Mouse (Mus musculus) erythroblast, embryonic 14.5 days (primary cell): ENCODE measurements around the gene Aplp1. TPM values are rescaled to one million over a fixed set of nuclear protein-coding genes. Genes with fewer than 3 reads are reported as not detected.

ENCODE experiments used
- H3K27me3 ChIP-seq: 2 replicates; pipeline ENCODE4 v1.6.1; 2012; ENCODE audit warnings: inconsistent platforms; ENCODE audit not compliant: control insufficient read depth
- H3K36me3 ChIP-seq: 2 replicates; pipeline ENCODE4 v1.6.1; 2012; ENCODE audit warnings: mild to moderate bottlenecking, inconsistent platforms; ENCODE audit not compliant: control insufficient read depth
- H3K4me1 ChIP-seq: 2 replicates; pipeline ENCODE4 v1.6.1; 2012; ENCODE audit warnings: inconsistent platforms; ENCODE audit not compliant: control insufficient read depth
- H3K4me3 ChIP-seq: replicated peaks from 2 replicates; pipeline ENCODE3; 2012; ENCODE audit warnings: moderate library complexity, mild to moderate bottlenecking, inconsistent platforms
- H3K9me3 ChIP-seq: 2 replicates; pipeline ENCODE4 v1.6.1; 2012; ENCODE audit warnings: low read length, inconsistent platforms, mixed read lengths; ENCODE audit not compliant: control insufficient read depth
- GATA1 ChIP-seq: IDR thresholded peaks from 2 replicates; pipeline ENCODE4 v1.6.1; 2012; ENCODE audit warnings: low read length, inconsistent platforms, mixed read lengths
- TAL1 ChIP-seq: IDR thresholded peaks from 3 replicates; pipeline ENCODE4 v1.6.1; 2012; ENCODE audit warnings: low read length, inconsistent platforms, mixed read lengths
- polyA plus RNA-seq: library from polyadenylated mRNA; stranded (reverse); fragments of >175 nt; gene quantifications from 2 replicates; pipeline ENCODE4 v1.2.3, GENCODE M21; 2012

Aplp1 gene
- polyA plus RNA-seq, 1 experiment, result 0.33 TPM

DNA sequence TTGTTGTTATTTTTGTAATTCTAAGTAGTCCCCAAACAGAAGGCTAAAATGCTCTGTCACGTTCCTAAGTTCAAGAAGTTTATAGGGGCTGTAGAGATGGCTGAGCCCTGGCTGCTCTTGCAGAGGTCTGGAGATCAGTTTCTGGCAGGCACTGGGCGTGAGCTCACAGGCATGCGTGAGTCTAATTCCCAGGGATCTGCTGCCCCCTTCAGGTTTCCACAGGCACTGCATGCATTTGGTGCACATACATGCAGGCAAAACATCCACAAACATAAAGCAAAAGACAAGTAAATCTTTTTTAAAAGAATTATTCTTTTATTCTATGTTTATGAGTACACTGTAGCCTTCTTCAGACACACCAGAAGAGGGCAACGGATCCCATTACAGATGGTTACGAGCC is 27.1 kb upstream of the Aplp1 start:
- Histone ChIP-seq H3K27me3 (peaks cover 10% of the 10 kb centered on the region), H3K9me3 (no peaks in the 10 kb centered on the region), H3K4me1 (no peaks in the 10 kb centered on the region), H3K4me3 (no peak overlapping the region), H3K36me3 (no peaks in the 10 kb centered on the region)
- TF ChIP-seq GATA1 (no peak), TAL1 (no peak)

DNA sequence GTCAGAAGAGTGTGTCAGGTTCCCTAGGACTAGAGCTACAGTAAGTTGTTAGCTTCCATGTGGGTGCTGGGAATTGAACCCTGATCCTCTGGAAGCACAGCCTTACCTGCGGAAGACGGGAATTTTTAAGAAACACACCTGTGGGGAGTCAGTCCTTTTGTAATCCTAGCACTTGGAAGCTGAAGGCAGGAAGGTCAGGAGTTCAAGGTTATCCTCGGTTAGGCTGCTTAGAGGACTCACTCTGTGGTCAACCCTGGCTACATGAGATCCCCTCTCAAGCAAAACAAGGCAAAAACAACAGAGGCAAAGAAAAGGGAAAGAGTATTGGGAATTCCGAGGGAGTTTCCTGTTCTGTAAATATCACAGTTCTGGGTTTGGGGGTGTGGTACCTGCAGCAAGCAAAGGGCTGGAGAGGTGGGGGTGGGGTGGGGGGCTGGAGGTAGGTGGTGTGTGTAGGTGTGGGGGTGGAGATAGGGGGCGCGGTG is 19.5 kb upstream of the Aplp1 start:
- Histone ChIP-seq H3K4me1 (no peaks in the 10 kb centered on the region), H3K9me3 (no peaks in the 10 kb centered on the region), H3K27me3 (peaks cover 62% of the 10 kb centered on the region), H3K36me3 (no peaks in the 10 kb centered on the region), H3K4me3 (no peak overlapping the region)
- no peak for TF ChIP-seq GATA1
- TF ChIP-seq TAL1, result no peak

DNA sequence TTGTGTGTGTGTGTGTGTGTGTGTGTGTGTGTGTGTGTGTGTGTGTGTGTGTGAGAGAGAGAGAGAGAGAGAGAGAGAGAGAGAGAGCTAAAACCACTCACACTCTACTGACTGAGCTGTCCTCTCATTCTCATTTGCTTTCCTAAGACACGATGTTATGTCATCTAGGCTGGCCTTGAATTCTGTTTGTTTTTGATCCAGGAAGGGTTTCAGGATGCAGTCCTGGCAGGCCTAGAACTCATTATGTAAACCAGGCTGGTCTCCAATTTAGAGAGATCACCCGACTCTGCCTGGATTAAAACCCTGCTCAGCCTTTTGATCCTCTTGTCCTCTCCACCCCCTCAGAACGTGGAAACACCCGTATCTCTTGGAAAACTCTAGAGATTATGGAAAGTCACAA is 18.7 kb upstream of the Aplp1 start:
- Histone ChIP-seq H3K36me3 (no peaks in the 10 kb centered on the region), H3K27me3 (peaks cover 69% of the 10 kb centered on the region), H3K4me3 (no peak overlapping the region), H3K9me3 (no peaks in the 10 kb centered on the region), H3K4me1 (no peaks in the 10 kb centered on the region)
- TF ChIP-seq TAL1, result no peak
- TF ChIP-seq GATA1, result no peak

DNA sequence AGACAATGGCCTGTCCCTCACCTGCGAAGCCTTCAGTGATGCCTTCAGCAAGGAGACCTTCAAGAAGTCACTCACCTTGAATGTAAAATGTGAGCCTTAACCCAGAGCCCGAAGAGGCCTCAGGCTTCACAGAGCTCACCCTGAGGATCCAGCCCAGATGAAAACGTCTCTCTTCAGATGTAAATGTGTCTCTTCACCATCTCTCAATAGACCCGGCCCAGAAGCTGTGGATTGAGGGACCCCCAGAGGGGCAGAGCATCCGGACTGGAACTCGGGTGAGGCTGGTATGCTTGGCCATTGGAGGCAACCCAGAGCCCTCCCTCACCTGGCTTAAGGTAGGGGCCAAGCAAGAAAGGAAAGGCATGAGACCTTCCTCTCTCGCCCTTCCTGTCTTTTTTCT is 18.2 kb upstream of the Aplp1 start:
- H3K36me3 ChIP-seq, result no peaks in the 10 kb centered on the region
- H3K27me3 ChIP-seq, result peaks cover 71% of the 10 kb centered on the region
- H3K9me3 ChIP-seq, result no peaks in the 10 kb centered on the region
- H3K4me1 ChIP-seq, result no peaks in the 10 kb centered on the region
- H3K4me3 ChIP-seq, result no peak overlapping the region
- TF ChIP-seq TAL1 (no peak), GATA1 (no peak)

DNA sequence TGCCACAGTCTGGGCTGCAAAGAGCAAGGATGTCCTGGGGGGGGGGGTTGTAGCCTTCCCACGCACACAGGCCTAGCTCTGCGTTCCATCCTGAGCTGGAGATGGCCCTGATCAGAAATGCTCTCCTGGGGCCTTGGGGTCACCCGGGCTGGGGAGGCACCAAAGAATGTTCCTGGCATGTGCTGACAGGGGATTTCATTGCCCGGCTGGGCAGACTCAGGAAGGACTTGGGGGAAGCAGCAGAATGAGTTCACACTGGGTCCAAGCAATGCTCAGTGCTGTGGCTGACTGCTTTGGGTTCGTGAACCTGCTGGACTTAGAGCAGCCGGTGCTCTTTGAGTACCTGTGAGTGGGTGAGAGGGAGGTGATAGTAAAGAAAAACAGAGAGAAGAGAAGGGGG is 14.1 kb upstream of the Aplp1 start:
- H3K4me1 ChIP-seq, result no peaks in the 10 kb centered on the region
- H3K36me3 ChIP-seq, result no peaks in the 10 kb centered on the region
- peaks cover 76% of the 10 kb centered on the region for H3K27me3 ChIP-seq
- H3K4me3 ChIP-seq, result no peak overlapping the region
- TF ChIP-seq TAL1 (no peak), GATA1 (no peak)
- H3K9me3 ChIP-seq, result no peaks in the 10 kb centered on the region

DNA sequence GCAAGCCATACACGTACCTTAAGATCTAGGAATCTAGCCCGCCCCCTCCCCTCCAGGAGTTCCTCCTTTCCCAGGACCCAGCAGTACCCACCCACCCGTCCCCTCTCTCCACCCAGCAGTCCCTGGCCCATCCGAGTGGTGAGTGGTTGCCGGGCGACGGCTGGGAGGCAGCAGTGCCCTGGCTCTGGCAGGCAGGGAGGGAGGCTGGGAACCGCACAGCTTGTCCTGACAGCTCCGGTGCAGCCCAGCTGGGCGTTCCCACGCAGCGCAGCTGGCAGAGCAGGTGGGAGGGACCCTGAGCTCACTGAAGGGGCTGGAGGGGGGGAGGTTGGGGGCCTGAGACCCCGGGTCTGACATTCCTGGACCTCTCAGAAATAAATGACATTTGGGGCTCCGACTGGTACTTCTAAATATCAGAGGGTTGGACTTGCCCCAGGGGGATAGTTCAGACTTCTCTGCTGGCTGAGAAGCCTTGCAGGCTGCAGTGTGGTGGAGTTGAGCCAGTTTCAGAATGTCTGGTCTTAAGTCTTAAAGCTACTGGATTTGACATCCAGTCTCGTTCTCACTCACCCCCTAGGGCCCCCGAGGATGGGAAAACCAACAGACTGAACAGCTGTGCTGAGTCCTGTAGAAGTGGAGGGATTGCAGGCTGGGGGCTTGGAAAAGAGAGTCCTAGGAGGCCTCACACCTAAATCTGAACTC is 12.4 kb upstream of the Aplp1 start, which contains the start of the genes Kirrel2 and Nphs1:
Gene Kirrel2, minus strand, starts transcription at position 62 of the 702 bp plus-strand sequence.
Gene Nphs1, plus strand, starts transcription at position 687 of the 702 bp plus-strand sequence.
- Histone ChIP-seq H3K27me3 (peaks cover 85% of the 10 kb centered on the region), H3K4me1 (peaks cover 10% of the 10 kb centered on the region), H3K36me3 (no peaks in the 10 kb centered on the region), H3K4me3 (no peak within 1 kb of the TSS), H3K9me3 (no peaks in the 10 kb centered on the region)
- no peak for TF ChIP-seq GATA1
- TF ChIP-seq TAL1, result no peak

DNA sequence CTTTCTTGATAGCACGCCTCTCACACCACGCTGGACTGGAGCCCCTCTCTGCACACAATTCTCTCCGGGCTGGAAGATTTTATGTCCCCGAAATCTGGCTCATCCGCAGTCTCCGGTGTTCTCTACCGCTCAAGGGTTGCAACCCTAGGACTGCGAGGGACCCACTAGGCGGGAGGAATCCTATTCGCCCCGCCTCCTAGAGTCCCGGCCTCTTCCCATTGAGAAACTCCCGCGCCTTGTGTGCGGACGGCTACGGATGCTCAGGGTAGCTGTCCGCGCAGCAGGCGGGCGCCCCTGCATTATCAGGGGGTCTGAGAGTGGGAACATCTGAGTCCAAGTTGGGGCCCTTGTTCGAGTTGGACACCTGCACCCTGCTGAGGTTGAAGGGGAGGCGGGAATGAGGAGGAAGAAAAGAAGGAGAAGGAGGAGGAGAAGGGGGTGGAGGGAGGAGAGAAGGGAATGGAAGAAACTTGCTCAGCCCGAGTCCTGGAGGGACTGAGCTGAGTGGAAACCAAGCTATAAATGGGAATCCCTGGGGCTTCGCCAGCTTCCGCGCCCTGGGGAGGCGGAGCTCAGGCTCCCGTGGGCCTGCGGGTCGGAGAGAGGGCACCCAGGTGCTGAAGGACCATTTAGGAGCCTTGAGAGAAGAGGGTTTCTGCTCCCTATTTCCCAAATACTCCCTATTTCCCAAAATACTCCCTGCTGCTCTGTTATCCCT is 11.7 kb upstream of the Aplp1 start:
- H3K9me3 ChIP-seq, result no peaks in the 10 kb centered on the region
- H3K4me3 ChIP-seq, result no peak overlapping the region
- peaks cover 86% of the 10 kb centered on the region for H3K27me3 ChIP-seq
- peaks cover 10% of the 10 kb centered on the region for H3K4me1 ChIP-seq
- no peaks in the 10 kb centered on the region for H3K36me3 ChIP-seq
- no peak for TF ChIP-seq GATA1
- no peak for TF ChIP-seq TAL1

DNA sequence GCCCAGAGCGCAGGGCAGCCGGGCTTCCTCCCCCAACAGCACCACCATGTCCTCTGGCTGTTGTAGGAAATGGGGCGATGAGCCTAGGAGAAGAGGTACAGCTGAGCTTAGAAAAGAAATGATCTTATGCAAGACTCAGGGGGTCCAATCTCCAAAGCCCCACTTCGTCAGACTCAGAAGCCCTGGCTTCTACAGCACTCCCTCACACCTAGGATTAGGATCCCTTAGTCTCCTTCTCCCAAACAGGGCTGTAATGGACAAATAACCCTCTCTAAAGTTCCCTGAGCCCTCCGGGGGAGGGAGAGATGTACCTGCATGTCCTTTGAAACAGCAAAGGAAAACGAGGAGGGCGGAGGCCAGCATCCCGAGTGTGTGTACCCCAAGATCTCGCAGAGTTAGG is 11.2 kb upstream of the Aplp1 start:
- peaks cover 86% of the 10 kb centered on the region for H3K27me3 ChIP-seq
- no peaks in the 10 kb centered on the region for H3K9me3 ChIP-seq
- TF ChIP-seq TAL1, result no peak
- no peak for TF ChIP-seq GATA1
- H3K4me1 ChIP-seq, result peaks cover 10% of the 10 kb centered on the region
- H3K36me3 ChIP-seq, result no peaks in the 10 kb centered on the region
- H3K4me3 ChIP-seq, result no peak overlapping the region

DNA sequence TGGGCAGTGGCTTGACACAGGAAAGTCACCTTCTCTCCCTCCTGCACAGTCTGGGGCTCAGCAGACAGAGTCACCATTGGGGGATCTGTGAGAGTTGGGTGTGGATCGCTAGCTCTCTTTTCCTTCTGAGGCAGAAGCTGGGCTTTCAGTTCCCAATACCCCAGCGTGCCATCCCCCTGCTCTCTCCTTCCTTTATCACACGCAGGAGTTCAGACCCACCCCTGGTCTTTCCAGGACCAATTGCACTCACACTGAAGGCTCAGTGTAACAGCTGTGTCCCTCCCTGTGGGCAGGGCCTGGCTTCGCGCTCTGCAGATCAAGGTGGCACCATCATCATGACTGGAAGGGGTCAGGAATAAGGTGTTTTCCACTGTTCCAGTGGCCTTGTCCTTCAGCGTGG is 8.9 kb upstream of the Aplp1 start:
- no peak for TF ChIP-seq GATA1
- TF ChIP-seq TAL1, result no peak
- Histone ChIP-seq H3K9me3 (no peaks in the 10 kb centered on the region), H3K27me3 (peaks cover 72% of the 10 kb centered on the region), H3K4me3 (no peak overlapping the region), H3K36me3 (no peaks in the 10 kb centered on the region), H3K4me1 (peaks cover 12% of the 10 kb centered on the region)
